Mouse (Mus musculus): ENCODE measurements around the gene Olfr434. TPM values are rescaled to one million over a fixed set of nuclear protein-coding genes. Genes with fewer than 3 reads are reported as not detected.

Gene Olfr434
- total and polyA plus RNA-seq, 3 experiments: not detected

GRCm38 (mm10) chr6:43247396-43247795, 34.6 kb downstream of the Olfr434 start:
- no peaks in the 10 kb centered on the region for H3K79me2 ChIP-seq (ENCODE audit: control insufficient read depth, insufficient read depth, low read length, poor library complexity)
- no peaks in the 10 kb centered on the region for H3K9me3 ChIP-seq (replicated peaks; ENCODE audit: insufficient read depth, low read length)
- DNase-seq (ENCODE audit: low read depth, low spot score): no peak
- H3K4me1 ChIP-seq (ENCODE audit: control insufficient read depth in 1 of 2, insufficient read depth in 2 of 2, low read length in 2 of 2): no peaks in the 10 kb centered on the region
- no peak overlapping the region for H3K27ac ChIP-seq (ENCODE audit: control insufficient read depth, low read depth, low read length)
- no peak for TF ChIP-seq MAFK (IDR thresholded peaks at IDR 0.05; ENCODE audit: borderline replicate concordance, low read depth, low read length)
- TF ChIP-seq USF2 (IDR thresholded peaks at IDR 0.05; ENCODE audit: borderline replicate concordance in 1 of 2, insufficient read depth in 1 of 2, low read depth in 1 of 2, low read length in 2 of 2): no peak
- no peak for TF ChIP-seq SMC3 (IDR thresholded peaks at IDR 0.05; ENCODE audit: low read depth, low read length)
- TF ChIP-seq E2F4 (IDR thresholded peaks at IDR 0.05; ENCODE audit: borderline replicate concordance, low read depth, low read length): no peak
- no peak for TF ChIP-seq SIN3A (IDR thresholded peaks at IDR 0.05; ENCODE audit: low read length)
- no peak for TF ChIP-seq ZMIZ1 (IDR thresholded peaks at IDR 0.05; ENCODE audit: low read depth, low read length)
- no peak for TF ChIP-seq GATA1 (IDR thresholded peaks at IDR 0.05; ENCODE audit: low read depth, low read length)
- TF ChIP-seq CTCF (IDR thresholded peaks at IDR 0.05 in 2 of 3, conservative IDR thresholded peaks at IDR 0.05 in 1 of 3; ENCODE audit: control insufficient read depth in 1 of 3, insufficient read depth in 1 of 3, low read depth in 2 of 3, low read length in 3 of 3, poor library complexity in 1 of 3, severe bottlenecking in 1 of 3): no peak
- TF ChIP-seq MYB (IDR thresholded peaks at IDR 0.05; ENCODE audit: low read depth, low read length): no peak
- TF ChIP-seq GABPA (IDR thresholded peaks at IDR 0.05; ENCODE audit: low read depth, low read length): no peak
- TF ChIP-seq ZNF384 (IDR thresholded peaks at IDR 0.05; ENCODE audit: low read depth, low read length): no peak
- TF ChIP-seq USF1 (IDR thresholded peaks at IDR 0.05; ENCODE audit: low read depth, low read length): no peak
- no peak for TF ChIP-seq ELF1 (IDR thresholded peaks at IDR 0.05; ENCODE audit: low read depth, low read length)
- H3K36me3 ChIP-seq (ENCODE audit: control insufficient read depth in 1 of 2, insufficient read depth in 2 of 2, low read length in 2 of 2): no peaks in the 10 kb centered on the region
- H3K27me3 ChIP-seq (ENCODE audit: control insufficient read depth in 1 of 2, insufficient read depth in 2 of 2, low read length in 2 of 2): no peaks in the 10 kb centered on the region
- H3K4me3 ChIP-seq (ENCODE audit: control insufficient read depth in 1 of 2, insufficient read depth in 1 of 2, low read depth in 2 of 2, low read length in 2 of 2): no peak overlapping the region
- no peak overlapping the region for H3K9ac ChIP-seq (ENCODE audit: control insufficient read depth, low read depth, low read length, poor library complexity, severe bottlenecking)

DNA sequence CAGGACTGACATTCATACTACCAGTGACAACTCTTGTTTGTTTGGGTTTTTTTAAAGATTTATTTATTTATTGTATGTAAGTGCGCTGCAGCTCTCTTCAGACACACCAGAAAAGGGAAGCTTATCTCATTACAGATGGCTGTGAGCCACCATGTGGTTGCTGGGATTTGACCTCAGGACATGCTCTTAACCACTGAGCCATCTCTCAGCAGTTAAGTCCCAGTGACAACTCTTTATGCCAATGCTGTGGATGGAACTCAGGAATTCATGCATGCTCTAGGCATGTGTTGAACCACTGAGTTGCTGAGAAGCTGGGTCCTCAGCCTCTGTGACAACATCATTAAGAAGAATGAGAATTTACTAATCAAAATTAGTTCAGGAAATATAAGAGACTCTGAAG, 40.2 kb downstream of the Olfr434 start:
- peaks cover 0 to 4% of the 10 kb centered on the region in 2 experiments; a peak in 1 of 4 replicates for H3K4me1 ChIP-seq (ENCODE audit: control insufficient read depth in 1 of 2, insufficient read depth in 2 of 2, low read length in 2 of 2)
- no peak overlapping the region for H3K4me3 ChIP-seq (ENCODE audit: control insufficient read depth in 1 of 2, insufficient read depth in 1 of 2, low read depth in 2 of 2, low read length in 2 of 2)
- H3K9ac ChIP-seq (ENCODE audit: control insufficient read depth, low read depth, low read length, poor library complexity, severe bottlenecking): no peak overlapping the region
- TF ChIP-seq NRF1 (IDR thresholded peaks at IDR 0.05; ENCODE audit: insufficient read depth, low read depth, low read length, poor library complexity, severe bottlenecking) (no peak), CTCF (IDR thresholded peaks at IDR 0.05 in 2 of 3, conservative IDR thresholded peaks at IDR 0.05 in 1 of 3; ENCODE audit: control insufficient read depth in 1 of 3, insufficient read depth in 1 of 3, low read depth in 2 of 3, low read length in 3 of 3, poor library complexity in 1 of 3, severe bottlenecking in 1 of 3) (no peak), TAL1 (IDR thresholded peaks at IDR 0.05; ENCODE audit: low read length) (no peak), MAX (IDR thresholded peaks at IDR 0.05; ENCODE audit: low read length) (no peak), MXI1 (IDR thresholded peaks at IDR 0.05; ENCODE audit: low read depth, low read length) (no peak), ELF1 (IDR thresholded peaks at IDR 0.05; ENCODE audit: low read depth, low read length) (no peak), RCOR1 (IDR thresholded peaks at IDR 0.05; ENCODE audit: low read depth, low read length) (no peak), ZKSCAN1 (IDR thresholded peaks at IDR 0.05; ENCODE audit: low read depth, low read length) (no peak), CHD1 (IDR thresholded peaks at IDR 0.05; ENCODE audit: low read depth, low read length) (no peak), ETS1 (IDR thresholded peaks at IDR 0.05; ENCODE audit: low read depth, low read length) (no peak), MYC (IDR thresholded peaks at IDR 0.05; ENCODE audit: low read depth, low read length) (no peak), POLR2AphosphoS2 (IDR thresholded peaks at IDR 0.05; ENCODE audit: low read length) (no peak), SIN3A (IDR thresholded peaks at IDR 0.05; ENCODE audit: low read length) (no peak), POLR2AphosphoS5 (IDR thresholded peaks at IDR 0.05; ENCODE audit: borderline replicate concordance, low read depth, low read length) (no peak), USF2 (IDR thresholded peaks at IDR 0.05; ENCODE audit: borderline replicate concordance in 1 of 2, insufficient read depth in 1 of 2, low read depth in 1 of 2, low read length in 2 of 2) (no peak), MEF2A (IDR thresholded peaks at IDR 0.05; ENCODE audit: extremely low read depth, insufficient replicate concordance, low read depth, low read length, poor library complexity, severe bottlenecking) (no peak), HCFC1 (IDR thresholded peaks at IDR 0.05; ENCODE audit: low read depth, low read length) (no peak)
- no peaks in the 10 kb centered on the region for H3K36me3 ChIP-seq (ENCODE audit: control insufficient read depth in 1 of 2, insufficient read depth in 2 of 2, low read length in 2 of 2)
- H3K79me2 ChIP-seq (ENCODE audit: control insufficient read depth, insufficient read depth, low read length, poor library complexity): no peaks in the 10 kb centered on the region
- no peak for DNase-seq (ENCODE audit: low read depth, low spot score)
- no peaks in the 10 kb centered on the region for H3K9me3 ChIP-seq (replicated peaks; ENCODE audit: insufficient read depth, low read length)
- H3K27ac ChIP-seq (ENCODE audit: control insufficient read depth, low read depth, low read length): no peak overlapping the region
- H3K27me3 ChIP-seq (ENCODE audit: control insufficient read depth in 1 of 2, insufficient read depth in 2 of 2, low read length in 2 of 2): no peaks in the 10 kb centered on the region

All from MEL (cell line).